10 mouse cellular contexts compared by ENCODE assay signal in genomic region chr2:32647366-32647765, GRCm38 (mm10). TPM values are rescaled to one million over a fixed set of nuclear protein-coding genes. Genes with fewer than 3 reads are reported as not detected.
DNase-seq lines count a peak whose midpoint lies in the region; ATAC-seq and TF ChIP-seq lines count a peak whose summit lies in the region.
"Had no signal": no experiment of that assay in that cellular context is flagged by ENCODE, and none has a peak within 500 bp of the region (broad histone marks: within the 10 kb centered on the region; RNA-seq: fewer than 3 reads in every experiment).

No protein-coding gene starts in this region.

- no peak for TF ChIP-seq CTCF in kidney, adult 2 months (conservative IDR thresholded peaks at IDR 0.05; ENCODE audit: insufficient read depth, insufficient read length, low read depth, low read length)
- TF ChIP-seq CTCF in bone marrow macrophage, adult 2 months (IDR thresholded peaks at IDR 0.05; ENCODE audit: low read depth, low read length), result no peak

- peak overlapping the region; percentile 75 for H3K4me3 ChIP-seq in kidney, adult 2 months (ENCODE audit: insufficient read depth, low read depth, low read length)
- H3K4me3 ChIP-seq in bone marrow macrophage, adult 2 months (ENCODE audit: insufficient read depth, low read length), result peak overlapping the region; percentile 68
- H3K4me3 ChIP-seq in hindbrain, embryonic 10.5 days, result peak overlapping the region; percentile 35
- H3K4me3 ChIP-seq in liver, embryonic 16.5 days (ENCODE audit: low read depth, low read length), result peak overlapping the region; percentile 50

- DNase-seq in kidney, adult 2 months, result no peak
- DNase-seq in kidney, postnatal 36 days, result no peak
- DNase-seq in hindbrain, embryonic 10.5 days (ENCODE audit: low spot score), result no peak
- no peak for DNase-seq in T-cell, adult 2 months (ENCODE audit: low spot score)
- no peak for DNase-seq in thymus, postnatal 10 days (ENCODE audit: low spot score in 2 of 2)
- DNase-seq: gastrocnemius, postnatal 36 days had no signal

- peak overlapping the region; percentile 98 for H3K27ac ChIP-seq in kidney, adult 2 months (ENCODE audit: insufficient read depth, low read depth, low read length)
- peak overlapping the region; percentile 59 for H3K27ac ChIP-seq in bone marrow macrophage, adult 2 months (ENCODE audit: insufficient read depth, low read depth, low read length)
- H3K27ac ChIP-seq in hindbrain, embryonic 10.5 days, result no peak overlapping the region; the same call in 1 of the 2 replicates
- H3K27ac ChIP-seq in liver, embryonic 16.5 days (ENCODE audit: low read length), result no peak overlapping the region

- H3K9ac ChIP-seq in liver, embryonic 16.5 days (ENCODE audit: low read depth, low read length), result no peak overlapping the region

- 64% methylated on average over 7 of the region's 7 CpGs for WGBS in kidney, adult 2 months
- 87% methylated on average over 7 of the region's 7 CpGs for WGBS in hindbrain, embryonic 10.5 days
- WGBS in liver, embryonic 16.5 days (ENCODE audit: insufficient replicate concordance), result 45% methylated on average over 7 of the region's 7 CpGs

- no peaks in the 10 kb centered on the region for H3K9me3 ChIP-seq in hindbrain, embryonic 10.5 days
- no peaks in the 10 kb centered on the region for H3K9me3 ChIP-seq in liver, embryonic 16.5 days (replicated peaks; ENCODE audit: control insufficient read depth, low read length)
- H3K9me3 ChIP-seq: G1E had no signal

- TF ChIP-seq POLR2A in kidney, adult 2 months (IDR thresholded peaks at IDR 0.05; ENCODE audit: low read depth, low read length), result no peak
- no peak for TF ChIP-seq POLR2A in bone marrow macrophage, adult 2 months (IDR thresholded peaks at IDR 0.05; ENCODE audit: borderline replicate concordance, low read depth, low read length)

- no peak for ATAC-seq in liver, embryonic 16.5 days (ENCODE audit: low read depth)
- ATAC-seq in granulocyte monocyte progenitor cell, adult 5-6 weeks (replicated peaks; ENCODE audit: poor library complexity, severe bottlenecking), result no peak

- H3K36me3 ChIP-seq in kidney, adult 2 months (ENCODE audit: control insufficient read depth, insufficient read depth, low read length), result no peaks in the 10 kb centered on the region
- H3K36me3 ChIP-seq in hindbrain, embryonic 10.5 days, result no peaks in the 10 kb centered on the region
- no peaks in the 10 kb centered on the region for H3K36me3 ChIP-seq in liver, embryonic 16.5 days (ENCODE audit: control insufficient read depth, insufficient read depth)

- peaks cover 7% of the 10 kb centered on the region for H3K4me1 ChIP-seq in kidney, adult 2 months (ENCODE audit: control insufficient read depth, insufficient read depth, low read length)
- peaks cover 12% of the 10 kb centered on the region for H3K4me1 ChIP-seq in bone marrow macrophage, adult 2 months (ENCODE audit: control insufficient read depth, insufficient read depth, low read length)
- peaks cover 34% of the 10 kb centered on the region for H3K4me1 ChIP-seq in hindbrain, embryonic 10.5 days (replicated peaks)
- peaks cover 26% of the 10 kb centered on the region for H3K4me1 ChIP-seq in liver, embryonic 16.5 days (ENCODE audit: control insufficient read depth, low read depth, low read length)

- H3K27me3 ChIP-seq in kidney, adult 2 months (replicated peaks; ENCODE audit: control insufficient read depth, insufficient read depth, low read length), result no peaks in the 10 kb centered on the region
- H3K27me3 ChIP-seq in hindbrain, embryonic 10.5 days (ENCODE audit: insufficient read depth, poor library complexity, severe bottlenecking), result no peaks in the 10 kb centered on the region
- H3K27me3 ChIP-seq in liver, embryonic 16.5 days (ENCODE audit: control insufficient read depth, insufficient read depth, low read depth, low read length), result no peaks in the 10 kb centered on the region

- peak overlapping the region; percentile 57 for H3K4me2 ChIP-seq in liver, embryonic 16.5 days (ENCODE audit: low read depth, low read length)

RNA-seq across cellular contexts. Expression of gene Eng, which starts 1.0 kb away (rescaled TPM):
- 228 and 289 TPM in 2 replicates for polyA plus RNA-seq in kidney, adult 2 months (2012; rRNA removed)
- polyA plus RNA-seq in bone marrow macrophage, adult 2 months (2012; ENCODE audit: insufficient read depth, insufficient read length, missing spikeins), result 45.4 and 46.2 TPM in 2 replicates
- 28.8 and 35.8 TPM in 2 replicates for polyA plus RNA-seq in hindbrain, embryonic 10.5 days (2016; fragmentation: Nextera tagmentation; extraction: Ambion mirVana)
- 25.9 and 29.3 TPM in 2 replicates for polyA plus RNA-seq in liver, embryonic 16.5 days (2015; fragmentation: Nextera tagmentation; extraction: Ambion mirVana)
- 11.0 and 28.9 TPM in 2 replicates for total RNA-seq in granulocyte monocyte progenitor cell, adult 5-6 weeks (2014; fragmentation: Nextera tagmentation)
- total RNA-seq in granulocyte monocyte progenitor cell, adult 5-6 weeks (2017), result 4.0 and 6.0 TPM in 2 replicates

RNA-seq across cellular contexts. Expression of gene Ak1, which starts 25.8 kb away (rescaled TPM):
- 31.6 and 47.4 TPM in 2 replicates for polyA plus RNA-seq in kidney, adult 2 months (2012; rRNA removed)
- polyA plus RNA-seq in bone marrow macrophage, adult 2 months (2012; ENCODE audit: insufficient read depth, insufficient read length, missing spikeins), result 2.5 and 4.1 TPM in 2 replicates
- polyA plus RNA-seq in hindbrain, embryonic 10.5 days (2016; fragmentation: Nextera tagmentation; extraction: Ambion mirVana), result 26.9 and 37.6 TPM in 2 replicates
- polyA plus RNA-seq in liver, embryonic 16.5 days (2015; fragmentation: Nextera tagmentation; extraction: Ambion mirVana), result 3.4 and 7.9 TPM in 2 replicates
- 3.4 TPM in 1 of 2 replicates, not detected in the other for total RNA-seq in granulocyte monocyte progenitor cell, adult 5-6 weeks (2014; fragmentation: Nextera tagmentation)
- 0.78 and 3.3 TPM in 2 replicates for total RNA-seq in granulocyte monocyte progenitor cell, adult 5-6 weeks (2017)

RNA-seq across cellular contexts. Expression of gene St6galnac6, which starts 47.9 kb away (rescaled TPM):
- 21.1 and 23.6 TPM in 2 replicates for polyA plus RNA-seq in kidney, adult 2 months (2012; rRNA removed)
- 30.7 and 35.3 TPM in 2 replicates for polyA plus RNA-seq in bone marrow macrophage, adult 2 months (2012; ENCODE audit: insufficient read depth, insufficient read length, missing spikeins)
- 12.7 and 14.1 TPM in 2 replicates for polyA plus RNA-seq in hindbrain, embryonic 10.5 days (2016; fragmentation: Nextera tagmentation; extraction: Ambion mirVana)
- 12.0 and 12.8 TPM in 2 replicates for polyA plus RNA-seq in liver, embryonic 16.5 days (2015; fragmentation: Nextera tagmentation; extraction: Ambion mirVana)
- total RNA-seq in granulocyte monocyte progenitor cell, adult 5-6 weeks (2014; fragmentation: Nextera tagmentation), result 16.2 and 19.0 TPM in 2 replicates
- 11.3 and 14.2 TPM in 2 replicates for total RNA-seq in granulocyte monocyte progenitor cell, adult 5-6 weeks (2017)

RNA-seq across cellular contexts. Expression of gene Fpgs, which starts 56.6 kb away (rescaled TPM):
- 147 and 174 TPM in 2 replicates for polyA plus RNA-seq in kidney, adult 2 months (2012; rRNA removed)
- 4.3 and 5.1 TPM in 2 replicates for polyA plus RNA-seq in bone marrow macrophage, adult 2 months (2012; ENCODE audit: insufficient read depth, insufficient read length, missing spikeins)
- 25.9 and 29.5 TPM in 2 replicates for polyA plus RNA-seq in hindbrain, embryonic 10.5 days (2016; fragmentation: Nextera tagmentation; extraction: Ambion mirVana)
- polyA plus RNA-seq in liver, embryonic 16.5 days (2015; fragmentation: Nextera tagmentation; extraction: Ambion mirVana), result 49.7 and 56.2 TPM in 2 replicates
- total RNA-seq in granulocyte monocyte progenitor cell, adult 5-6 weeks (2014; fragmentation: Nextera tagmentation), result 24.2 and 34.0 TPM in 2 replicates
- total RNA-seq in granulocyte monocyte progenitor cell, adult 5-6 weeks (2017), result 19.0 and 20.7 TPM in 2 replicates

Comparison
In these comparisons a context has a peak if more than half of its experiments do, and no peak if none do; other contexts are left out.
1. H3K27ac ChIP-seq: peak in kidney, adult 2 months (single experiment) and bone marrow macrophage, adult 2 months (single experiment); none in hindbrain, embryonic 10.5 days (single experiment) and liver, embryonic 16.5 days (single experiment).
2. Peak in every context shown above with its lines, with median percentiles within 50 percentile points of each other: H3K4me3 ChIP-seq.